Mouse (Mus musculus): Measurements from ENCODE around the gene Kirrel. TPM values are rescaled to one million over a fixed set of nuclear protein-coding genes. Genes with fewer than 3 reads are reported as not detected.

Kirrel gene
- total and polyA plus RNA-seq, 3 experiments: not detected

GRCm38 (mm10) chr3:87117632-87118031, 56.9 kb downstream of the Kirrel start:
- in situ Hi-C loops (cut with MboI; ENCODE audit: low pct_ligation_motif_present, low pct_unique_long_range_greater_than_20kb, low sequenced_read_pairs) (no loop called here), dilution Hi-C loops (cut with MboI; ENCODE audit: extremely low pct_ligation_motif_present, extremely low pct_unique_long_range_greater_than_20kb, low sequenced_read_pairs) (no loop called here)
- Histone ChIP-seq H3K9ac (ENCODE audit: insufficient read depth, low read depth) (no peak overlapping the region), H3K36me3 (replicated peaks in 1 of 2; ENCODE audit: control insufficient read depth in 1 of 2, insufficient read depth in 1 of 2, low read length in 1 of 2) (no peaks in the 10 kb centered on the region), H3K4me1 (ENCODE audit: control insufficient read depth in 1 of 2, insufficient read depth in 2 of 2) (no peaks in the 10 kb centered on the region), H3K79me2 (replicated peaks; ENCODE audit: control insufficient read depth, extremely low read depth, insufficient read depth, poor library complexity, severe bottlenecking) (no peaks in the 10 kb centered on the region), H3K27me3 (replicated peaks) (peaks cover 32% of the 10 kb centered on the region), H3K9me3 (replicated peaks; ENCODE audit: low read length) (no peaks in the 10 kb centered on the region), H3K4me3 (replicated peaks in 1 of 3; ENCODE audit: low read depth in 2 of 3, low read length in 2 of 3, poor library complexity in 1 of 3) (no peak overlapping the region), H3K4me2 (ENCODE audit: insufficient read depth, low read depth, poor library complexity, severe bottlenecking) (no peak overlapping the region), H3K27ac (ENCODE audit: insufficient read depth, low read depth) (no peak overlapping the region)
- TF ChIP-seq NRF1 (IDR thresholded peaks at IDR 0.05; ENCODE audit: low read depth, low read length): no peak
- no peak for TF ChIP-seq BHLHE40 (IDR thresholded peaks at IDR 0.05; ENCODE audit: low read depth, low read length)
- TF ChIP-seq RCOR1 (conservative IDR thresholded peaks at IDR 0.05; ENCODE audit: low read depth, low read length): no peak
- no peak for DNase-seq (ENCODE audit: extremely low read depth)

DNA sequence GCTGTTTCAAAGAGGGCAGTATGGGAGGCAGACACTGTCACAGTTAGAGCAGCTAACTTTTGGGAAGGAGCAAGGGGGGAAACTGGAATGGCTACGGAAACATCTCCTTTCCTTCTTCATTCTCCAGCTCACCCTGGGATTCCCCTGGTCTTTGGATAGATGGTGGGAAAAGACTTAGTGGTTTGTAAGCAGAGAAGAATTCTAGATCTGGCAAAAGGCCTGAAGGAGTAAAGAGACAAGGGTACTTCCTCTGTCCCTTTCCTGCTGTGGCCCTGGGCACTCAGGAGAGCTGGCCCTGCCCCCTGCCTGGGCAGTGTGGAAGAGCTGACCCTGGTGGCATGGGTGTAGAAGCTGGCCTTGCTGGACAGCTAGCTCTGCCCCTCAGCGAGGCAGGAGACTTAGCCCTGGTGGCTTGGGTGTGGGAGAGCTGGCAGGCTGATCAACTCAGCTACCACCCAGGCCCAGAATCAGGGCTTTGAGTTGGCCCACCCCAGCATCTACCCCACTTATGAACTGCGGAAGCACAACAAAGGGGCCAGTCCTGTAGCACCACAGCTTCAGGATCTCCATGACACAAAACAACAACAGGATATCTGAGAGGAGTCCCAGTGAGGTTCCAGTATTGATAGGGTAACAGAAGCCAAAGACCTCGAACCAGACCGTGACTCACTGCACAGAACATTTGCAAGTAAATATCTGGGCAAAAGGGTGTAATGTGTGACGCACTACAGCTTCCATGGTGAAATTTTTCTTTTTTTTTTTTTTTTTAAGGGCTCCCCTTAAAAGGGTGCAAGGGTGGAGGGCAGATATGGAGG, 58.6 kb downstream of the Kirrel start:
- Histone ChIP-seq H3K9ac (ENCODE audit: insufficient read depth, low read depth) (no peak overlapping the region), H3K36me3 (replicated peaks in 1 of 2; ENCODE audit: control insufficient read depth in 1 of 2, insufficient read depth in 1 of 2, low read length in 1 of 2) (no peaks in the 10 kb centered on the region), H3K27me3 (replicated peaks) (peaks cover 41% of the 10 kb centered on the region), H3K9me3 (replicated peaks; ENCODE audit: low read length) (no peaks in the 10 kb centered on the region), H3K4me3 (replicated peaks in 1 of 3; ENCODE audit: low read depth in 2 of 3, low read length in 2 of 3, poor library complexity in 1 of 3) (no peak overlapping the region), H3K4me2 (ENCODE audit: insufficient read depth, low read depth, poor library complexity, severe bottlenecking) (no peak overlapping the region), H3K4me1 (ENCODE audit: control insufficient read depth in 1 of 2, insufficient read depth in 2 of 2) (no peaks in the 10 kb centered on the region), H3K79me2 (replicated peaks; ENCODE audit: control insufficient read depth, extremely low read depth, insufficient read depth, poor library complexity, severe bottlenecking) (no peaks in the 10 kb centered on the region), H3K27ac (ENCODE audit: insufficient read depth, low read depth) (no peak overlapping the region)
- TF ChIP-seq POLR2A (IDR thresholded peaks at IDR 0.05; ENCODE audit: low read depth, low read length) (no peak), BHLHE40 (IDR thresholded peaks at IDR 0.05; ENCODE audit: low read depth, low read length) (no peak), ZC3H11A (IDR thresholded peaks at IDR 0.05; ENCODE audit: low read depth, low read length) (no peak)
- no peak for DNase-seq (ENCODE audit: extremely low read depth)
- in situ Hi-C loops (cut with MboI; ENCODE audit: low pct_ligation_motif_present, low pct_unique_long_range_greater_than_20kb, low sequenced_read_pairs): no loop called here
- dilution Hi-C loops (cut with MboI; ENCODE audit: extremely low pct_ligation_motif_present, extremely low pct_unique_long_range_greater_than_20kb, low sequenced_read_pairs): no loop called here

DNA sequence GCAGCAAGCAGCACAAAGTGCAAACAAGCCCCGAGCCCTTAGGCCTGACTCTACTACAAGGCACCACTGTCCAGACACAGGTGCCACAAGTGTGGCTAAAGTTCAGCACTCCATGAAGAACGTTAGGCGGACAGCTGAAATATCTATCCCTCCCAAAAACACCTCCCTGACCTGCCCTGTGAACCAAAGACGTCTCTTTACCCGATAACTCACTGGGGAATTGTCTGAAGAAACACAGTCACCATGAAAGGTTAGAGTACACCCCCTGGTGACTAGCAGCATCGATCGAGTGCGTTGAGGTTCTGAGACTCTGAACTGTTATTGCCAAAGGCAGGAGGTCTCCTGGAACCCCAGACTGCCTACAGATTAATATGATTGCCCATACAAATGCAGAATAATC, 59.3 kb downstream of the Kirrel start:
- Histone ChIP-seq H3K36me3 (replicated peaks in 1 of 2; ENCODE audit: control insufficient read depth in 1 of 2, insufficient read depth in 1 of 2, low read length in 1 of 2) (no peaks in the 10 kb centered on the region), H3K4me1 (ENCODE audit: control insufficient read depth in 1 of 2, insufficient read depth in 2 of 2) (no peaks in the 10 kb centered on the region), H3K9ac (ENCODE audit: insufficient read depth, low read depth) (no peak overlapping the region), H3K27ac (ENCODE audit: insufficient read depth, low read depth) (no peak overlapping the region), H3K27me3 (replicated peaks) (peaks cover 48% of the 10 kb centered on the region), H3K4me3 (replicated peaks in 1 of 3; ENCODE audit: low read depth in 2 of 3, low read length in 2 of 3, poor library complexity in 1 of 3) (no peak overlapping the region), H3K79me2 (replicated peaks; ENCODE audit: control insufficient read depth, extremely low read depth, insufficient read depth, poor library complexity, severe bottlenecking) (no peaks in the 10 kb centered on the region), H3K4me2 (ENCODE audit: insufficient read depth, low read depth, poor library complexity, severe bottlenecking) (no peak overlapping the region), H3K9me3 (replicated peaks; ENCODE audit: low read length) (no peaks in the 10 kb centered on the region)
- TF ChIP-seq EP300 (IDR thresholded peaks at IDR 0.05; ENCODE audit: low read length): no peak
- TF ChIP-seq SIN3A (IDR thresholded peaks at IDR 0.05; ENCODE audit: low read length): no peak
- TF ChIP-seq BHLHE40 (IDR thresholded peaks at IDR 0.05; ENCODE audit: low read depth, low read length): no peak
- no peak for TF ChIP-seq GABPA (IDR thresholded peaks at IDR 0.05; ENCODE audit: insufficient replicate concordance, low read depth, low read length)
- no peak for TF ChIP-seq TCF12 (IDR thresholded peaks at IDR 0.05; ENCODE audit: low read depth, low read length)
- no peak for TF ChIP-seq RCOR1 (conservative IDR thresholded peaks at IDR 0.05; ENCODE audit: low read depth, low read length)
- TF ChIP-seq MAX (IDR thresholded peaks at IDR 0.05; ENCODE audit: low read length): no peak
- no peak for TF ChIP-seq POLR2A (IDR thresholded peaks at IDR 0.05; ENCODE audit: low read depth, low read length)
- TF ChIP-seq MAFK (IDR thresholded peaks at IDR 0.05; ENCODE audit: insufficient replicate concordance, low read length): no peak
- no peak for TF ChIP-seq ELF1 (IDR thresholded peaks at IDR 0.05; ENCODE audit: low read depth, low read length)
- no peak for TF ChIP-seq POLR2AphosphoS2 (IDR thresholded peaks at IDR 0.05; ENCODE audit: low read depth, low read length)
- in situ Hi-C loops (cut with MboI; ENCODE audit: low pct_ligation_motif_present, low pct_unique_long_range_greater_than_20kb, low sequenced_read_pairs) (no loop called here), dilution Hi-C loops (cut with MboI; ENCODE audit: extremely low pct_ligation_motif_present, extremely low pct_unique_long_range_greater_than_20kb, low sequenced_read_pairs) (no loop called here)
- DNase-seq (ENCODE audit: extremely low read depth): no peak
